Mouse (Mus musculus) frontal cortex, adult 2 months (tissue): ENCODE measurements around the gene Sesn3. TPM values are rescaled to one million over a fixed set of nuclear protein-coding genes. Genes with fewer than 3 reads are reported as not detected.

ENCODE experiments used
- polyA plus RNA-seq: library from polyadenylated mRNA; depleted of rRNA; stranded (reverse); fragments of >200 nt; gene quantifications from 2 replicates; pipeline ENCODE4 v1.2.3, GENCODE M21; 2012; rRNA removed

Sesn3 gene
- polyA plus RNA-seq, 1 experiment, result 38.3 TPM

Other genes starting within 250 kb of the Sesn3 start
- gene Endod1, start 106.4 kb downstream of the Sesn3 start, polyA plus RNA-seq, result 36.8 and 39.5 TPM in 2 replicates
- gene Kdm4d, start 225.4 kb downstream of the Sesn3 start, polyA plus RNA-seq, result 0.86 and 1.3 TPM in 2 replicates
- gene Cwc15, start 225.6 kb downstream of the Sesn3 start, polyA plus RNA-seq, result 91.1 and 103 TPM in 2 replicates